Mouse (Mus musculus): ENCODE measurements at regions not wholly inside any gene's neighbourhood (a gene's known extent, or its start where the extent isn't known, plus 50 kb on each side); places are given as distances from the start of the nearest gene placed in this dataset.

DNA sequence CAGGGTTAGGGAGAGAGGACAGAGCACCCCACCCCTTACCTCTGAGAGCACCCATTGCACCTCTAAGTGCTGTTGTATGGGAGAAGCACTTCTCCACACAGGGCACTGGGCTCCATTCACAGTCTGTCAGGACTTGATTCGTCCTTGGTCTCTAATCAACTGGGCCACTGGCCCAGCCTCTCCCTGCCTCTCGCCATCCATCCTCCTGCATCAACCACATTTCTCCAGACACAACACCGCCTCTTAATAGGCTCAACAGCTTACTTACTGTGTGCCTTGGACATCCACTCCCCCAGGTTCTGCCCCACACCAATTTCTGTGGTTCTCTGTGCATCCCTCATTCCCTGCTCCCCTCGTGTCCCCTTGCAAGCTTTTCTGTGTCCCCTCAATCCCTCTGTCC, 166.9 kb downstream of the Zfp36l1 start:
- Histone ChIP-seq H3K4me1 (ENCODE audit: control insufficient read depth, low read depth, low read length) (peaks cover 12% of the 10 kb centered on the region), H3K9ac (ENCODE audit: low read depth, low read length) (no peak overlapping the region), H3K36me3 (ENCODE audit: control insufficient read depth, insufficient read depth) (no peaks in the 10 kb centered on the region), H3K27ac (ENCODE audit: low read length) (peak overlapping the region; percentile 57), H3K4me3 (ENCODE audit: low read depth, low read length) (no peak overlapping the region), H3K4me2 (ENCODE audit: low read depth, low read length) (no peak overlapping the region), H3K9me3 (replicated peaks; ENCODE audit: control insufficient read depth, low read length) (no peaks in the 10 kb centered on the region), H3K27me3 (ENCODE audit: control insufficient read depth, insufficient read depth, low read depth, low read length) (no peaks in the 10 kb centered on the region)
- ATAC-seq (ENCODE audit: low read depth), result no peak
- WGBS (ENCODE audit: insufficient replicate concordance), result 64% methylated on average over 4 of the region's 4 CpGs

DNA sequence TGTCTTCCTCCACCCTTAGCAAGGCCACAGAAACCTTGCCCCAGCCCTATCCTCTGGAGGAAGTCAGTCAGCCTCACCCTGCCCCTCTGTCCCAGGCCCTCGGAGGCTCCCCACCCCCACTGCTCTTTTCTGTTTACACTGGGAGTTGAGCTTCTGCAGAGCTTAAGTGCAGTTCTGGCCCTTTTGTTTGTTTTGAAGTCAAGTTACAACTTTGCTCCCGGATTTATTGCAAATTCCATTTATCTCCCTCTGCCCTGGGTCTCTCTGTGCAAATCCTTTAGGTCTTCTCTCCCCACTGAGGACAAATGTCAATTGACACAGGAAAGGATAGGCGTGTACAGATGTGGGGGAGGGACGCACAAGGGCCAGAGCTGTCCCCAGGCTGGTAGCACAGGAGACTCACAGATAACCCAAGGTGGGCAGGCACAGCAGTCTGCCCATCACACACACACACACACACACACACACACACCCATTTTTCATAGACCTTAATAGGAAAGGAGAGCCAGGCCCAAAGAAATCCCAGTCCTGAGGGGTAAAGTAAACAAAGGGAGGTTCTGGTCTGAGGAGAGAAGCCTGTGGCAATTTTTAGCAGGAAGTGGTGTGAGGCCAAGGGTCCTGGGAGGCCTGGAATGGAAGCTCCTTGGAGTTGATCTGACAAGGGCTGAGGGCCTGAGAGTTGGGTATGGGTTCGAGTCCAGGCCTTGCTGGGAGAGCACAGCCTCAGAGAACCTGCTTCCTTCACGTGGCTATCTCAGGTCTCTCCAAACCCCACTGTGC, 167.9 kb downstream of the Zfp36l1 start:
- H3K36me3 ChIP-seq (ENCODE audit: control insufficient read depth, insufficient read depth), result no peaks in the 10 kb centered on the region
- H3K27me3 ChIP-seq (ENCODE audit: control insufficient read depth, insufficient read depth, low read depth, low read length), result no peaks in the 10 kb centered on the region
- H3K9ac ChIP-seq (ENCODE audit: low read depth, low read length), result no peak overlapping the region
- no peak overlapping the region for H3K4me2 ChIP-seq (ENCODE audit: low read depth, low read length)
- peak; percentile 83 for ATAC-seq (ENCODE audit: low read depth)
- no peaks in the 10 kb centered on the region for H3K9me3 ChIP-seq (replicated peaks; ENCODE audit: control insufficient read depth, low read length)
- H3K4me3 ChIP-seq (ENCODE audit: low read depth, low read length), result no peak overlapping the region
- WGBS (ENCODE audit: insufficient replicate concordance), result 12% methylated on average over 6 of the region's 6 CpGs
- H3K27ac ChIP-seq (ENCODE audit: low read length), result peak overlapping the region; percentile 79
- peaks cover 12% of the 10 kb centered on the region for H3K4me1 ChIP-seq (ENCODE audit: control insufficient read depth, low read depth, low read length)

DNA sequence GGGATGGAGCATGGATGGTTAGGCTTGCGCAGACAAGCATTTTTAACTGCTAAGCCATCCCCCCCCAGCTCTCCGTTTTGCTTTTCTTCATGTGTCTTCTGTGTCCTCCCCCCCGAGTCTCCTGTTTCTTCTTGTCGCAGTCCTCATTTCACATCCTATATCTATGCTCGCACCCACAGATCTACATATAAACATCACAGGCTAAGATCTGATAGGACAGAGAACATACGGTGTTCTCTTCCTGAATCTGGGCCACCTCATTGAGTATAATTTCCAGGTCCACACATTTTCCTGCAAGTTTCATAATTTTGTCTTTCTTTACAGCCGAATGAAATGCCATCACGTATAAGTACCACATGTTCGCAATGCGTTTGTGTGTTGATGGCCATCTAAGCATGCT, 168.7 kb downstream of the Zfp36l1 start:
- no peak overlapping the region for H3K4me3 ChIP-seq (ENCODE audit: low read depth, low read length)
- H3K9me3 ChIP-seq (replicated peaks; ENCODE audit: control insufficient read depth, low read length), result no peaks in the 10 kb centered on the region
- WGBS (ENCODE audit: insufficient replicate concordance), result 52% methylated on average over 10 of the region's 10 CpGs
- H3K9ac ChIP-seq (ENCODE audit: low read depth, low read length), result no peak overlapping the region
- H3K4me2 ChIP-seq (ENCODE audit: low read depth, low read length), result no peak overlapping the region
- no peak for ATAC-seq (ENCODE audit: low read depth)
- no peak overlapping the region; the same call in 1 of the 2 replicates for H3K27ac ChIP-seq (ENCODE audit: low read length)
- H3K36me3 ChIP-seq (ENCODE audit: control insufficient read depth, insufficient read depth), result no peaks in the 10 kb centered on the region
- H3K4me1 ChIP-seq (ENCODE audit: control insufficient read depth, low read depth, low read length), result peaks cover 12% of the 10 kb centered on the region
- H3K27me3 ChIP-seq (ENCODE audit: control insufficient read depth, insufficient read depth, low read depth, low read length), result no peaks in the 10 kb centered on the region

DNA sequence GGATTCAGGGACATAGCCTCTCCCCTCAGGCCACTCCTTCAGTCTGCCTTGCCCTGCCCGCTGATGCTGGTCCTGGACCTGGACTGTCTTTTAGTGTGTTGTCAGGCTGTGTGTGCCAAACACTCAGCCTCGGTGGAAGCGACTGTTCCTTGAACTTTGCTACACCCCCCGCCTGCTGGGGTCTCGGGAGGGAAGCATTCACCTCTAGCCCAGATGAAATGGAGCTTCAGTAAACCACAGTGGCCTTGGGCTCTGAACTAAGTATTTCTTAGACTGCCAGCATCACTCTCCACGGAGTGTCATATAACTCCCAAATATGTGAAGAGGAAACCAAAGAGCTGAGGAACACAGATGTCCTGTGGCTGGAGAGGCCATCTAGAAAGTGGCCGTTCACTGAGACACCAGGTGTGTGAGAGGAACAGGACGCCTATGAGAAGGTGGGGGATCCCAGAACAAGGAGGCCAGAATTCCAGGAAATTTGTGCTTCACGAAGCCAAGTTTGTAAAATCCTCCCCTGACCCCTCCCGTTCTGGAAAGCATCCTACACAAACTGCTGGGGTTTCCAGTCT, 170.2 kb downstream of the Zfp36l1 start:
- ATAC-seq (ENCODE audit: low read depth), result no peak
- WGBS (ENCODE audit: insufficient replicate concordance), result 48% methylated on average over 10 of the region's 10 CpGs
- Histone ChIP-seq H3K27ac (ENCODE audit: low read length) (no peak overlapping the region), H3K9ac (ENCODE audit: low read depth, low read length) (no peak overlapping the region), H3K4me1 (ENCODE audit: control insufficient read depth, low read depth, low read length) (peaks cover 12% of the 10 kb centered on the region), H3K27me3 (ENCODE audit: control insufficient read depth, insufficient read depth, low read depth, low read length) (no peaks in the 10 kb centered on the region), H3K4me2 (ENCODE audit: low read depth, low read length) (no peak overlapping the region), H3K4me3 (ENCODE audit: low read depth, low read length) (no peak overlapping the region), H3K9me3 (replicated peaks; ENCODE audit: control insufficient read depth, low read length) (no peaks in the 10 kb centered on the region), H3K36me3 (ENCODE audit: control insufficient read depth, insufficient read depth) (no peaks in the 10 kb centered on the region)

DNA sequence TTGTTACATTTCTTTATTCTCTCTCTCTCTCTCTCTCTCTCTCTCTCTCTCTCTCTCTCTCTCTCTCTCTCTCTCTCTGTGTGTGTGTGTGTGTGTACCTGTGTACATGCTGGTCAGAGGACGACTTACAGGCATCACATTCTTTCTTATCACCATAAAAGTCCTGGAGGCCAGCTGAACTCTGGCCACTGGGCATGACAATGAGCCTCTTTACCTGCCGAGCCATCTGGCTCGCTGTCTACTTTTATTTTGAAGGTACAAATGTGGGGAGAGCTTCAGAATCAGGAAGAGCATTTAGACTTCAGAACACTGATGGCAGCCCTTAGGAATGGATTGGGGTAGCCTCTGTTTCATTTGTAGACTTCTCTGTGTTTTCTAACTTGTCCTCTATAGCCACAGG, 171.0 kb downstream of the Zfp36l1 start:
- Histone ChIP-seq H3K9me3 (replicated peaks; ENCODE audit: control insufficient read depth, low read length) (no peaks in the 10 kb centered on the region), H3K9ac (ENCODE audit: low read depth, low read length) (no peak overlapping the region), H3K27me3 (ENCODE audit: control insufficient read depth, insufficient read depth, low read depth, low read length) (no peaks in the 10 kb centered on the region), H3K4me3 (ENCODE audit: low read depth, low read length) (no peak overlapping the region), H3K4me2 (ENCODE audit: low read depth, low read length) (no peak overlapping the region), H3K4me1 (ENCODE audit: control insufficient read depth, low read depth, low read length) (peaks cover 12% of the 10 kb centered on the region), H3K27ac (ENCODE audit: low read length) (no peak overlapping the region), H3K36me3 (ENCODE audit: control insufficient read depth, insufficient read depth) (no peaks in the 10 kb centered on the region)
- peak; percentile 30 for ATAC-seq (ENCODE audit: low read depth)
- 47% methylated on average over 3 of the region's 3 CpGs for WGBS (ENCODE audit: insufficient replicate concordance)

DNA sequence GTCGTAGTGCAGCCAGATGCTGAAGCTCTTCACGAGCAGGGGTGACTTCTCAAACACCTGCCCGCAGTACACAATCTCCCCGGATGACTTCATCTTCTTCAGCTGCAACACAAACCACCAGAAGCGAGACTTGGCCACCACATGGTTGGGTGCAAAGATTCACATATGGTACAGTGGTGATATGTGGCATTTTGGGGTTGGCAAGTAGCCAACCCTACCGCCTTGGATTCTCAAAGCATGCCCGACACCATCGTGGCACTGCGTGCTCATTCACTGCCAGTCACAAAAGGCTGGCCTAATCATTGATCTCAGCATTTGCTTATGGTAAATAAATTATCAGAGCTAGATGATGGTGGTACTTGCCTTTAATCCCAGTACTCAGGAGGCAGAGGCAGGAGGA, 173.4 kb downstream of the Zfp36l1 start:
- Histone ChIP-seq H3K4me3 (ENCODE audit: low read depth, low read length) (no peak overlapping the region), H3K36me3 (ENCODE audit: control insufficient read depth, insufficient read depth) (no peaks in the 10 kb centered on the region), H3K27ac (ENCODE audit: low read length) (no peak overlapping the region), H3K4me2 (ENCODE audit: low read depth, low read length) (no peak overlapping the region), H3K9ac (ENCODE audit: low read depth, low read length) (no peak overlapping the region), H3K27me3 (ENCODE audit: control insufficient read depth, insufficient read depth, low read depth, low read length) (no peaks in the 10 kb centered on the region), H3K4me1 (ENCODE audit: control insufficient read depth, low read depth, low read length) (peaks cover 3% of the 10 kb centered on the region; the same call in 1 of the 2 replicates), H3K9me3 (replicated peaks; ENCODE audit: control insufficient read depth, low read length) (no peaks in the 10 kb centered on the region)
- no peak for ATAC-seq (ENCODE audit: low read depth)
- 71% methylated on average over 9 of the region's 9 CpGs for WGBS (ENCODE audit: insufficient replicate concordance)

DNA sequence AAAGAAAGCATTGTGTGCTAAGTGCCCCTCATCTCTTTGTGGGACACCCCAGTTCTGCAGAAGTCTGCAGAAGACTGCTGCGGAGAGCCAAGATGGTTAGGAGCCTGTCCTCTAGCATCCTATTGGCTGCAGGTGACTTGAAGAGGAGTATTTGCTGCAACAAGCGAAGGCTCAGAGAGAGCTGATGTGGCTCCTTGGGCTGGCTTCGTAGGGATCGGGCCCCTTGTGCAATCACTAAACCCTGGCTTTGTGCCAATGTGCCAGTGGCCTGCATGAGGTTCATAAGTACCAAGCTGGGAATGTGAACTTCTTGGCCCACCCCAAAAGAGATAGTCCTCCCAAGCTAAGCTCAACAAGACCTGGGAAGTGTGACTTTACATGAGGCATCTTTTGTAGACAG, 174.9 kb downstream of the Zfp36l1 start:
- no peaks in the 10 kb centered on the region for H3K36me3 ChIP-seq (ENCODE audit: control insufficient read depth, insufficient read depth)
- peaks cover 3% of the 10 kb centered on the region; the same call in 1 of the 2 replicates for H3K4me1 ChIP-seq (ENCODE audit: control insufficient read depth, low read depth, low read length)
- WGBS (ENCODE audit: insufficient replicate concordance), result 71% methylated on average over 4 of the region's 4 CpGs
- no peak overlapping the region for H3K27ac ChIP-seq (ENCODE audit: low read length)
- no peak overlapping the region for H3K9ac ChIP-seq (ENCODE audit: low read depth, low read length)
- no peak overlapping the region for H3K4me2 ChIP-seq (ENCODE audit: low read depth, low read length)
- no peak for ATAC-seq (ENCODE audit: low read depth)
- no peak overlapping the region for H3K4me3 ChIP-seq (ENCODE audit: low read depth, low read length)
- H3K27me3 ChIP-seq (ENCODE audit: control insufficient read depth, insufficient read depth, low read depth, low read length), result no peaks in the 10 kb centered on the region
- no peaks in the 10 kb centered on the region for H3K9me3 ChIP-seq (replicated peaks; ENCODE audit: control insufficient read depth, low read length)

DNA sequence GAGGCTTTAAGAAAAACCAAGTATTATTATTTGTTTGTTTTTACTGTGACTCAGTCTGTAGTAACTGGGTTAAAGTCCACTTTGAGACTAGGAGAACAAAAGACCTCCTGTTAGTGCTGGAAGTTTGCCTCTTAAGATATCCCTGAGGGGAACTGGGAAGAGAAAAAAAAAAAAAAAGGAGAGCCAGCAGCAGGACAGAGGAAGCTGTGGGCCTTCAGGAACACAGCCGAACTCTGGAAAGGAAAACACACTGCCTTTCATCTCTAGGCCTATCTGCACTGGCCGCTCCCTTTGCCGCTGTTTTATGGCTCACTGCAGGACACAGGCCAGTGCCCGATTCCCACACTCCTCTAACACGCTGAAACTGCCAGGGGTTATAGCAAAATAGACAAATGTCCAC, 176.1 kb downstream of the Zfp36l1 start:
- Histone ChIP-seq H3K9me3 (replicated peaks; ENCODE audit: control insufficient read depth, low read length) (no peaks in the 10 kb centered on the region), H3K4me2 (ENCODE audit: low read depth, low read length) (no peak overlapping the region), H3K9ac (ENCODE audit: low read depth, low read length) (no peak overlapping the region), H3K36me3 (ENCODE audit: control insufficient read depth, insufficient read depth) (no peaks in the 10 kb centered on the region), H3K27ac (ENCODE audit: low read length) (no peak overlapping the region), H3K4me1 (ENCODE audit: control insufficient read depth, low read depth, low read length) (no peaks in the 10 kb centered on the region), H3K27me3 (ENCODE audit: control insufficient read depth, insufficient read depth, low read depth, low read length) (no peaks in the 10 kb centered on the region), H3K4me3 (ENCODE audit: low read depth, low read length) (no peak overlapping the region)
- 43% methylated on average over 5 of the region's 5 CpGs for WGBS (ENCODE audit: insufficient replicate concordance)
- no peak for ATAC-seq (ENCODE audit: low read depth)

DNA sequence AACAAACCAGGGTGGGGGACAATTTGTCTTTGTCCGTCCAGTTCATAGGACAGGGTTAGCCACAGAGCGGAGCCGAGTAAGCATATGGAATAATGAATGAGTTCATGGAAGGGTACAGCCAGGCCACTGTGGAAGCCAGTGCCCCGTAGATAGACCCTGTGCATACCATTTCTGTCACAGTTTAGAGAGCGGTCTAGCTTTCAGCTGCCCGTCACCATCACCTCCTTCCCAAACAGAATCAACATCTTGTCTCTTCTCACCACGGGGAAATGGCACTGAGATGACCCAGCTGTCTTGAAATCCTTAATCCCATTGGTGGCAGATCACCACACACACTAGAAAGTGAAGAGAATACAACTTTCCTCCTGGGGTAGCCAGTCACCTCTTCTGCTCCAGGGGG, 178.7 kb downstream of the Zfp36l1 start:
- 72% methylated on average over 7 of the region's 7 CpGs for whole genome bisulfite sequencing (ENCODE audit: insufficient replicate concordance)
- no peak overlapping the region for H3K9ac ChIP-seq (ENCODE audit: low read depth, low read length)
- ATAC-seq (ENCODE audit: low read depth), result no peak
- no peaks in the 10 kb centered on the region for H3K36me3 ChIP-seq (ENCODE audit: control insufficient read depth, insufficient read depth)
- no peak overlapping the region for H3K4me3 ChIP-seq (ENCODE audit: low read depth, low read length)
- H3K9me3 ChIP-seq (replicated peaks; ENCODE audit: control insufficient read depth, low read length), result no peaks in the 10 kb centered on the region
- H3K27me3 ChIP-seq (ENCODE audit: control insufficient read depth, insufficient read depth, low read depth, low read length), result no peaks in the 10 kb centered on the region
- H3K4me2 ChIP-seq (ENCODE audit: low read depth, low read length), result no peak overlapping the region
- no peaks in the 10 kb centered on the region for H3K4me1 ChIP-seq (ENCODE audit: control insufficient read depth, low read depth, low read length)
- H3K27ac ChIP-seq (ENCODE audit: low read length), result no peak overlapping the region

All from liver, embryonic 16.5 days (tissue).